Mouse (Mus musculus): Measurements from ENCODE around the gene Ppp1r36.
"Not testable (repeated sequence)": the region's sequence is repeated elsewhere in the genome, so short reads cannot be mapped to it uniquely, and the experiment has no call there.

Gene Ppp1r36

GRCm38 (mm10) chr12:76397281-76397680 is 20.1 kb upstream of the Ppp1r36 start:
- DNase-seq (ENCODE audit: low spot score): no peak

GRCm38 (mm10) chr12:76401674-76402073 is 15.7 kb upstream of the Ppp1r36 start:
- DNase-seq (ENCODE audit: low spot score): no peak

- DNase-seq (ENCODE audit: low spot score): peak; percentile 29
Observed at GRCm38 (mm10) chr12:76402991-76403885, 14.1 kb upstream of the Ppp1r36 start.

GRCm38 (mm10) chr12:76403886-76404537 is 13.3 kb upstream of the Ppp1r36 start, which contains the start of gene Hspa2:
Gene Hspa2, plus strand, starts transcription at chr12:76404176.
- DNase-seq (ENCODE audit: low spot score): peak; percentile 99

- peak; percentile 9 for DNase-seq (ENCODE audit: low spot score)
Observed at GRCm38 (mm10) chr12:76404836-76405182, 12.5 kb upstream of the Ppp1r36 start.

- no peak for DNase-seq (ENCODE audit: low spot score)
Observed at GRCm38 (mm10) chr12:76405183-76405970, 12.0 kb upstream of the Ppp1r36 start.

- DNase-seq (ENCODE audit: low spot score): no peak
Observed at GRCm38 (mm10) chr12:76405971-76406370, 11.4 kb upstream of the Ppp1r36 start.

- DNase-seq (ENCODE audit: low spot score): no peak
Observed at GRCm38 (mm10) chr12:76407184-76407583, 10.2 kb upstream of the Ppp1r36 start.

GRCm38 (mm10) chr12:76409166-76409565 is 8.2 kb upstream of the Ppp1r36 start:
- DNase-seq (ENCODE audit: low spot score): no peak

- no peak for DNase-seq (ENCODE audit: low spot score)
Observed at GRCm38 (mm10) chr12:76415383-76416010, 1.8 kb upstream of the Ppp1r36 start.

- no peak for DNase-seq (ENCODE audit: low spot score)
Observed at GRCm38 (mm10) chr12:76418346-76418745, 1.0 kb downstream of the Ppp1r36 start.

- no peak for DNase-seq (ENCODE audit: low spot score)
Observed at GRCm38 (mm10) chr12:76425256-76425655, 7.9 kb downstream of the Ppp1r36 start.

- DNase-seq (ENCODE audit: low spot score): no peak
Observed at GRCm38 (mm10) chr12:76427546-76427945, 10.2 kb downstream of the Ppp1r36 start.

GRCm38 (mm10) chr12:76430879-76431406 is 13.6 kb downstream of the Ppp1r36 start:
- DNase-seq (ENCODE audit: low spot score): no peak

GRCm38 (mm10) chr12:76431431-76431830 is 14.1 kb downstream of the Ppp1r36 start:
- no peak for DNase-seq (ENCODE audit: low spot score)

GRCm38 (mm10) chr12:76434111-76434510 is 16.8 kb downstream of the Ppp1r36 start:
- DNase-seq (ENCODE audit: low spot score): no peak

GRCm38 (mm10) chr12:76435084-76435483 is 17.7 kb downstream of the Ppp1r36 start:
- no peak for DNase-seq (ENCODE audit: low spot score)

- no peak for DNase-seq (ENCODE audit: low spot score)
Observed at GRCm38 (mm10) chr12:76435549-76435948, 18.2 kb downstream of the Ppp1r36 start.

GRCm38 (mm10) chr12:76443488-76443887 is 26.1 kb downstream of the Ppp1r36 start:
- DNase-seq (ENCODE audit: low spot score): not testable (repeated sequence)

- DNase-seq (ENCODE audit: low spot score): no peak
Observed at GRCm38 (mm10) chr12:76444359-76444772, 27.0 kb downstream of the Ppp1r36 start.

- DNase-seq (ENCODE audit: low spot score): no peak
Observed at GRCm38 (mm10) chr12:76444862-76445261, 27.5 kb downstream of the Ppp1r36 start.

GRCm38 (mm10) chr12:76446201-76446600 is 28.9 kb downstream of the Ppp1r36 start:
- DNase-seq (ENCODE audit: low spot score): no peak
